Mouse (Mus musculus): ENCODE measurements at regions not wholly inside any gene's neighbourhood (a gene's known extent, or its start where the extent isn't known, plus 50 kb on each side); places are given as distances from the start of the nearest gene placed in this dataset.

DNA sequence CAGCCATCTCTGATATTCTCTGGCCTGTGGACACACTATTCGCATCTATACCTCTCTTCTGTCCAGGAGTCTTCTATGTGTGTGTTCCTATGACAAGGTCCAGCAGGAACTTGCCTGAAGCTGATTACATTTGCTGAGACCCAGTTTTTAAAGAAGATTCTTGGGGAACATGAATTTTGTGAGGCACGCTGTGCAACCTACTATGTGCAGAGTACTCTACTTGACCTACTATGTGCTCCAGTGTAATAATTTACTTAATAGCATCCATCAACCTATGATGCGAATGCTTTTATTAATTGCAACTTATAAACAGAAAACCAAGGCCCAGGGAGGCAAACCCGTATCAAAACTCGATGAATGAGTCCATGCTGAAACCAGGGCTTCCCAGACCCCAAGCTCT lies 231.4 kb downstream of the Tex36 start:
- ATAC-seq (ENCODE audit: low FRiP score, low read depth) (no peak), DNase-seq (ENCODE audit: low spot score) (no peak)
- 90% methylated on average over 5 of the region's 5 CpGs for WGBS
- Histone ChIP-seq H3K27me3 (ENCODE audit: control insufficient read depth, insufficient read depth, low read length) (no peaks in the 10 kb centered on the region), H3K4me3 (replicated peaks; ENCODE audit: low read length) (no peak overlapping the region), H3K4me1 (ENCODE audit: control insufficient read depth, insufficient read depth, low read length) (no peaks in the 10 kb centered on the region), H3K36me3 (ENCODE audit: control insufficient read depth, insufficient read depth, low read length) (no peaks in the 10 kb centered on the region), H3K9ac (ENCODE audit: low read depth, low read length, severe bottlenecking) (no peak overlapping the region), H3K9me3 (ENCODE audit: control insufficient read depth, low read length) (no peaks in the 10 kb centered on the region), H3K27ac (replicated peaks; ENCODE audit: low read depth, low read length) (no peak overlapping the region), H3K4me2 (replicated peaks; ENCODE audit: low read depth, low read length, severe bottlenecking) (no peak overlapping the region)
- no peak for TF ChIP-seq POLR2A (IDR thresholded peaks at IDR 0.05; ENCODE audit: borderline replicate concordance, extremely low read depth, insufficient read depth, insufficient read length)

DNA sequence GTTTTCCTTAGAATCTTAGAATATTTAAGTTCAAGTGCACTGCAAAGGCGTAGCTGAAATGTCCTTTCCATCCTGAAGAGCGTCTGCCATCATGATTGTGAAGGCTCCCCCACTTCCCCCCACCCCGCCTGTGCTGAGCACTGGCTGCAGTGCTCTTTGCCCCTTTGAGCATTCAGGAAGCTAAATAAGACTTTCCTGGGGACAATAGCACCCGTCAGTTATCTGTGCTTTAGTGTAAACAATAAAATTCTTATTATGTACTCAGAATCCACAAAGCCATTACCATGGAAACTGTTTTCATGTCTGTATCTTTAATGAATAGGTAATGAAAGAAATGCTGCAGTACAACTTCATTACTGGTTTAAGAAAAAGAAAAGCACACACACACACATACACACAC lies 237.4 kb downstream of the Tex36 start:
- Histone ChIP-seq H3K9ac (ENCODE audit: low read depth, low read length, severe bottlenecking) (no peak overlapping the region), H3K27me3 (ENCODE audit: control insufficient read depth, insufficient read depth, low read length) (no peaks in the 10 kb centered on the region), H3K4me1 (ENCODE audit: control insufficient read depth, insufficient read depth, low read length) (no peaks in the 10 kb centered on the region), H3K27ac (replicated peaks; ENCODE audit: low read depth, low read length) (no peak overlapping the region), H3K4me3 (replicated peaks; ENCODE audit: low read length) (no peak overlapping the region), H3K9me3 (ENCODE audit: control insufficient read depth, low read length) (no peaks in the 10 kb centered on the region), H3K36me3 (ENCODE audit: control insufficient read depth, insufficient read depth, low read length) (no peaks in the 10 kb centered on the region), H3K4me2 (replicated peaks; ENCODE audit: low read depth, low read length, severe bottlenecking) (no peak overlapping the region)
- 58% methylated on average over 4 of the region's 4 CpGs for WGBS
- ATAC-seq (ENCODE audit: low FRiP score, low read depth) (no peak), DNase-seq (ENCODE audit: low spot score) (no peak)
- no peak for TF ChIP-seq POLR2A (IDR thresholded peaks at IDR 0.05; ENCODE audit: borderline replicate concordance, extremely low read depth, insufficient read depth, insufficient read length)

DNA sequence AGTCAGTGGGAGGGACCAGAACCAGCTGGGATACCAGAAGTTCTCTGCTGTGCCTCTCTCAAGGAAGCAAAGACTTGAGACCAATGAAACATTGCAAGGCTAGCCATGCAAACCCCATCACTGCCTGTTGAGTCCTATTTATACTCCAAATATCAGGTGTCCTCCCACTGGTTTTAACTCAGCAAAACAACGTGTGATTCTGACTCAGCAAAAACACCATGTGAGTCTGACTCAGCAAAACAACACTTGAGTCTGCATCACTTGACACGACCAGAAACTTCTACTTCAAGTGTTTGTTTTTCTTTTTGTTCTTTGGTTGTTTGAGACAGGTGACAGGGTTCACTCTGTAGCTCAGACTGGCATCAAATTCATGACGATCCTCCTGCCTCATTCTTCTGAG lies 204.6 kb upstream of the Ctbp2 start:
- WGBS: 62% methylated on average over 3 of the region's 3 CpGs

DNA sequence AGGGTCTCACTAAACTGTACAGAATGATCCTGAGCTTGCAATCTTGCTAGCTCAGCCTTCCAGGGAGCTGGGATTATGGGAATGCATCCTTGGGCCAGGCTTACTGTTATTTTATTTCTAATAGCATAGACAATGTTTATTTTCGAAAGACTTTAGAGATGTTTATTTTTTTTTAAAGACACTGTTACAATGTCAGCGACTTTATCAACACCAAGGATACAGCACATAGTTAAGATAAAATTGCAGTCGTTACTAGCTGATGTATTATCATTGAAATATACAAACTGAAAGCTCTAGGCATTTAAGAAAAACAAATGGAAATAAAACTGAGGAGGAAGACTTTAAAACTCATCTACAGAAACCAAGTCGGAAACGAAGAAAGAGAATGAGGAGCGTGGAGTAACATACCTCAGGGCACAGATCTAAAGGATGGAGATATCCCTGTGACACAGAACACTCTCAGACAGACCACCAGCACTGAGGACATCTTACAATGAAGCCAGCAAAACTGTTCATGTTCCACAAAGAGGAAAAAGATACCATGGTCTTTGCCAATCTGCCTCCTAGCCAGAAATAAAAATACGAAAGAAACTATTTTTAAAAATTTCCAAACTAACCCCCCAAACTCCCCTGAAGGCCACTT lies 201.5 kb upstream of the Ctbp2 start:
- no peak for DNase-seq (ENCODE audit: low spot score)
- H3K36me3 ChIP-seq (ENCODE audit: control insufficient read depth, insufficient read depth, low read length): no peaks in the 10 kb centered on the region
- H3K4me1 ChIP-seq (ENCODE audit: control insufficient read depth, insufficient read depth, low read length): no peaks in the 10 kb centered on the region
- no peak for ATAC-seq (ENCODE audit: low FRiP score, low read depth)
- H3K9me3 ChIP-seq (ENCODE audit: control insufficient read depth, low read length): no peaks in the 10 kb centered on the region
- no peak overlapping the region for H3K4me3 ChIP-seq (replicated peaks; ENCODE audit: low read length)
- H3K4me2 ChIP-seq (replicated peaks; ENCODE audit: low read depth, low read length, severe bottlenecking): no peak overlapping the region
- no peaks in the 10 kb centered on the region for H3K27me3 ChIP-seq (ENCODE audit: control insufficient read depth, insufficient read depth, low read length)
- WGBS: 86% methylated on average over 7 of the region's 7 CpGs
- no peak overlapping the region for H3K27ac ChIP-seq (replicated peaks; ENCODE audit: low read depth, low read length)
- TF ChIP-seq POLR2A (IDR thresholded peaks at IDR 0.05; ENCODE audit: borderline replicate concordance, extremely low read depth, insufficient read depth, insufficient read length): no peak
- no peak overlapping the region for H3K9ac ChIP-seq (ENCODE audit: low read depth, low read length, severe bottlenecking)

More for the DNA sequence above, 204.6 kb upstream of the Ctbp2 start:
- Histone ChIP-seq H3K27me3 (ENCODE audit: control insufficient read depth, insufficient read depth, low read length) (no peaks in the 10 kb centered on the region), H3K9ac (ENCODE audit: low read depth, low read length, severe bottlenecking) (no peak overlapping the region), H3K27ac (replicated peaks; ENCODE audit: low read depth, low read length) (no peak overlapping the region), H3K36me3 (ENCODE audit: control insufficient read depth, insufficient read depth, low read length) (no peaks in the 10 kb centered on the region), H3K4me2 (replicated peaks; ENCODE audit: low read depth, low read length, severe bottlenecking) (no peak overlapping the region), H3K4me3 (replicated peaks; ENCODE audit: low read length) (no peak overlapping the region), H3K4me1 (ENCODE audit: control insufficient read depth, insufficient read depth, low read length) (no peaks in the 10 kb centered on the region), H3K9me3 (ENCODE audit: control insufficient read depth, low read length) (no peaks in the 10 kb centered on the region)
- no peak for DNase-seq (ENCODE audit: low spot score)
- ATAC-seq (ENCODE audit: low FRiP score, low read depth): no peak
- TF ChIP-seq POLR2A (IDR thresholded peaks at IDR 0.05; ENCODE audit: borderline replicate concordance, extremely low read depth, insufficient read depth, insufficient read length): no peak

DNA sequence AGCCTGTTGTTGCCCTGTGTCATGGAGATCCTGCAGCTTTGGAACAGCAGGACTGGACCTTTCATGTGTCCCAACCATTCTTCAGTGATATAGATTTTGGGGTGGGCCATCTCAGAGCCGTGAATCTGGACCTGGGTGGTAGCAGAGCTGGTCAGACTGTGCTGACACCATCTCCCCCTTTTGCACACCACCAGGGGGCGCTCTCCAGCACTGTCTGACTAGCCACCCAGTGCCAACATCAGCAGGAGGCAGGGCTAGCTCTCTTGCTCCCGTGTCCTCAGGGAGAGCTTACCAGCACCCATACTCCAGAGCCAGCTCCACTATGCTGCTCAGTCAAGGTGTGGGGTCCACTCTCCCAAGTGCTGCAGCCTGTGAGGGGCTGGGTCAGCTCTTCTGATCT lies 199.8 kb upstream of the Ctbp2 start:
- H3K4me1 ChIP-seq (ENCODE audit: control insufficient read depth, insufficient read depth, low read length): no peaks in the 10 kb centered on the region
- no peaks in the 10 kb centered on the region for H3K27me3 ChIP-seq (ENCODE audit: control insufficient read depth, insufficient read depth, low read length)
- DNase-seq (ENCODE audit: low spot score) (no peak), ATAC-seq (ENCODE audit: low FRiP score, low read depth) (no peak)
- H3K9me3 ChIP-seq (ENCODE audit: control insufficient read depth, low read length): no peaks in the 10 kb centered on the region
- no peak for TF ChIP-seq POLR2A (IDR thresholded peaks at IDR 0.05; ENCODE audit: borderline replicate concordance, extremely low read depth, insufficient read depth, insufficient read length)
- no peak overlapping the region for H3K9ac ChIP-seq (ENCODE audit: low read depth, low read length, severe bottlenecking)
- no peak overlapping the region for H3K4me2 ChIP-seq (replicated peaks; ENCODE audit: low read depth, low read length, severe bottlenecking)
- no peak overlapping the region for H3K27ac ChIP-seq (replicated peaks; ENCODE audit: low read depth, low read length)
- WGBS: 79% methylated on average over 3 of the region's 3 CpGs
- no peaks in the 10 kb centered on the region for H3K36me3 ChIP-seq (ENCODE audit: control insufficient read depth, insufficient read depth, low read length)
- no peak overlapping the region for H3K4me3 ChIP-seq (replicated peaks; ENCODE audit: low read length)

DNA sequence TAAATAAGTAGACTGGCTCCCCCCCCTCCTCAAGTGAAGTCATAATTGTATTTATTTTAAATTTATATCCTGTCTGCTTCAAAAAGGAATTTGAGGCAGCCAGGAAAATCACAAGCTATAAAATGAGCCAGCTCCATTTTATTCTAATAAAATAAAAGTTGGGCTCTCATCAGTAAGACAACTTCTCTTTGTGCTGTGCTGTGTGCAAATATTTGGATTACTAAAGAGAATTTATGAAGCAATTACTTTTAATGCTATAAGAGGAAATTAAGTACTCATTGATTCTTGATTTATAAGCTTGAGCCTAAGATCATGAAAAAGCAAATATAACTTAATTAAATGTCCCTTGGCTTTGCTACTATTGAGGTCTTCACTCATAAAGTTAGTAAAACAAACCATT lies 193.4 kb upstream of the Ctbp2 start:
- no peak for DNase-seq (ENCODE audit: low spot score)
- no peak overlapping the region for H3K4me3 ChIP-seq (replicated peaks; ENCODE audit: low read length)
- no peaks in the 10 kb centered on the region for H3K27me3 ChIP-seq (ENCODE audit: control insufficient read depth, insufficient read depth, low read length)
- H3K36me3 ChIP-seq (ENCODE audit: control insufficient read depth, insufficient read depth, low read length): no peaks in the 10 kb centered on the region
- H3K4me1 ChIP-seq (ENCODE audit: control insufficient read depth, insufficient read depth, low read length): 0 out of 2 replicates have a peak, but pooled peaks cover 3% of the 10 kb centered on the region
- no peak overlapping the region for H3K27ac ChIP-seq (replicated peaks; ENCODE audit: low read depth, low read length)
- no peak for ATAC-seq (ENCODE audit: low FRiP score, low read depth)
- no peak for TF ChIP-seq POLR2A (IDR thresholded peaks at IDR 0.05; ENCODE audit: borderline replicate concordance, extremely low read depth, insufficient read depth, insufficient read length)
- no peak overlapping the region for H3K4me2 ChIP-seq (replicated peaks; ENCODE audit: low read depth, low read length, severe bottlenecking)
- no peak overlapping the region for H3K9ac ChIP-seq (ENCODE audit: low read depth, low read length, severe bottlenecking)
- H3K9me3 ChIP-seq (ENCODE audit: control insufficient read depth, low read length): no peaks in the 10 kb centered on the region
